Mouse (Mus musculus) hindbrain, embryonic 12.5 days (tissue): Measurements from ENCODE around the gene Acadsb. TPM values are rescaled to one million over a fixed set of nuclear protein-coding genes. Genes with fewer than 3 reads are reported as not detected.
"Not testable (repeated sequence)": the region's sequence is repeated elsewhere in the genome, so short reads cannot be mapped to it uniquely, and the experiment has no call there.

Source experiments
- ATAC-seq: fragments of 200-750 bp; cut with Nextera tagmentation; 2 replicates; pipeline ENCODE4 v1.8.0; 2017; ENCODE audit warnings: moderate TSS enrichment; ENCODE audit not compliant: low FRiP score
- H3K27ac ChIP-seq: fragments of 300-500 bp; sonication (generic); 2 replicates; pipeline ENCODE4 v1.5.1; 2016; ENCODE audit warnings: mild to moderate bottlenecking
- H3K27me3 ChIP-seq: fragments of 300-500 bp; sonication (generic); 2 replicates; pipeline ENCODE4 v1.6.1; 2016; ENCODE audit warnings: mild to moderate bottlenecking
- H3K36me3 ChIP-seq: fragments of 300-500 bp; sonication (generic); 2 replicates; pipeline ENCODE4 v1.6.1; 2016; ENCODE audit warnings: mild to moderate bottlenecking
- H3K4me1 ChIP-seq: fragments of 300-500 bp; sonication (generic); 2 replicates; pipeline ENCODE4 v1.6.1; 2016
- H3K4me2 ChIP-seq: fragments of 300-500 bp; sonication (generic); replicated peaks from 2 replicates; pipeline ENCODE4 v1.6.1; 2016; ENCODE audit warnings: mild to moderate bottlenecking
- H3K4me3 ChIP-seq: fragments of 300-500 bp; sonication (generic); 2 replicates; pipeline ENCODE4 v1.5.1; 2016; ENCODE audit warnings: mild to moderate bottlenecking
- H3K9ac ChIP-seq: fragments of 300-500 bp; sonication (generic); 2 replicates; pipeline ENCODE4 v1.6.1; 2016; ENCODE audit warnings: mild to moderate bottlenecking, moderate library complexity
- H3K9me3 ChIP-seq: fragments of 300-500 bp; sonication (generic); replicated peaks from 2 replicates; pipeline ENCODE4 v1.6.1; 2016; ENCODE audit warnings: mild to moderate bottlenecking
- WGBS: fragments of 180-500 bp; shearing (Covaris S2); methylation state at CpG from one replicate; pipeline ENCODE4 v1.1.7; 2016; 5-methylcytosine and 5-hydroxymethylcytosine counted together
- polyA plus RNA-seq: library from polyadenylated mRNA; unstranded; fragments of >200 nt; fragmentation: Nextera tagmentation; extraction: Ambion mirVana; gene quantifications from 2 replicates; pipeline ENCODE4 v1.2.1, GENCODE M21; 2016

The Acadsb gene
- polyA plus RNA-seq, 1 experiment from 2014 or later: 111 TPM

DNA sequence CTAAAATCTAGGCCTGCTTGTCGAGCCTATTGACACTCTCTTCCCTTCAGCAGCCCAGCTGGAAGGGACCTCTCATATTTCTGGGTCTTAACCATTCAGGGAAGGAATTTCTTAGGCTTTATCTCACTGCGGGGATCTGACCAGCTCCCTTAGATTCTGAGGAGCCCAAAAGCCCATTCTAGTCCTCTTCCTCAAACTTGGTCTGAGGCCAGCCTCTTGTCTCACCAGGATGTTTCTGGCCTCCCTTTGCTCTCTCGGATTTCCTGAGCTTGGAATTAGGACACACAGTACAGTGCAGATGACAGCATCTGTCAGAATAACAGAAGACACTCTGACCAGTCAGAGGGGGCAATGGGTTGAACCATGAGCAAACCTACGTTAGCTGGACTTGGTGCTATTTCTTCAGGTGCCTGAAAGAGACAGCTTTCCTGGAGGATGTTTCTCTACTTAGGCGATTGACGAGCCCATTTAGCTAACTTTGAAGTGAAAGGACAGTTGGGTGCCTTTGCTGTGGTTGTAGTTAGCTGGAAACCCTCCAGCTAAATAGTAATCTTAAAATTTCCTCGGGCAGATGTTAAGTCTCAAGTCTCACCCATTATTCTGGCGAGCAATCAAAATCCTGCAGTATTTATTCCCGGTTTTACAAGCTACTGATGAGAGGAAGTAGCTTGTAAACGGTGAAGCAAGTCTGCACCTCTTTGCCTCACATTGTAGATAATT, 980 bp downstream of the Acadsb start:
- Histone ChIP-seq H3K4me2 (peak overlapping the region; percentile 55), H3K4me3 (peak overlapping the region; percentile 97), H3K9ac (peak overlapping the region; percentile 60), H3K36me3 (no peaks in the 10 kb centered on the region), H3K27ac (no peak overlapping the region), H3K4me1 (peaks cover 19% of the 10 kb centered on the region), H3K27me3 (no peaks in the 10 kb centered on the region), H3K9me3 (no peaks in the 10 kb centered on the region)
- no peak for ATAC-seq
- 64% methylated on average over 10 of the region's 10 CpGs for WGBS

DNA sequence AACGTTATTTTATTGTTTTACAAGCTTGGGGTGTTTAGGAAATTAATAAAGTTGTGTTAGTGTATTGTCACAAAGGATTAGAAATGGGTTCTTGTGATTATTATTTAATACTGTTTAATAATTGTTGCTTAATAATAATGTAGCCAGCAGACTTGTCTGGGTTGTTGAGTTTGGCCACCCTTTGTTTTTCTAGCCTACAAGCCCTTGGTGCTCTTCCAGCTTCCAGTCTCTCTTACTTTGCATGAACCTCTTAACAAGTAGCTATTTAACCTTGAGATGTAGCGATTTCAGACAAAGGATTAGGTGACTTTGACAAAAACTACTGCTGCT, 1.5 kb downstream of the Acadsb start:
- ATAC-seq: no peak
- Histone ChIP-seq H3K9ac (no peak overlapping the region), H3K27me3 (no peaks in the 10 kb centered on the region), H3K27ac (no peak overlapping the region), H3K36me3 (no peaks in the 10 kb centered on the region), H3K4me3 (no peak overlapping the region), H3K4me1 (peaks cover 19% of the 10 kb centered on the region), H3K4me2 (peak overlapping the region; percentile 55), H3K9me3 (no peaks in the 10 kb centered on the region)
- 77% methylated on average over 2 of the region's 2 CpGs for WGBS

- not testable (repeated sequence) for H3K27me3 ChIP-seq
Measured at GRCm38 (mm10) chr7:131416742-131417141, 6.3 kb downstream of the Acadsb start.

GRCm38 (mm10) chr7:131417605-131418004, 7.2 kb downstream of the Acadsb start:
- Histone ChIP-seq H3K27me3 (no peaks in the 10 kb centered on the region), H3K4me3 (no peak overlapping the region), H3K36me3 (no peaks in the 10 kb centered on the region), H3K9ac (no peak overlapping the region), H3K9me3 (no peaks in the 10 kb centered on the region), H3K4me1 (no peaks in the 10 kb centered on the region), H3K27ac (no peak overlapping the region), H3K4me2 (no peak overlapping the region)
- ATAC-seq: no peak

More at GRCm38 (mm10) chr7:131416742-131417141, 6.3 kb downstream of the Acadsb start:
- not testable (repeated sequence) for H3K4me3 ChIP-seq, H3K9me3 ChIP-seq, H3K27ac ChIP-seq, ATAC-seq, H3K4me2 ChIP-seq, H3K36me3 ChIP-seq, H3K4me1 ChIP-seq, H3K9ac ChIP-seq

- H3K9ac ChIP-seq: no peak overlapping the region
- H3K4me1 ChIP-seq: no peaks in the 10 kb centered on the region
- H3K27me3 ChIP-seq: no peaks in the 10 kb centered on the region
- no peak for ATAC-seq
- H3K36me3 ChIP-seq: peaks cover 17% of the 10 kb centered on the region
- H3K4me3 ChIP-seq: no peak overlapping the region
- no peak overlapping the region for H3K27ac ChIP-seq
- no peak overlapping the region for H3K4me2 ChIP-seq
- WGBS: 90% methylated on average over 2 of the region's 2 CpGs
- H3K9me3 ChIP-seq: no peaks in the 10 kb centered on the region
Measured at GRCm38 (mm10) chr7:131424912-131425311, 14.5 kb downstream of the Acadsb start.

GRCm38 (mm10) chr7:131427331-131427730, 16.9 kb downstream of the Acadsb start:
- no peak overlapping the region for H3K4me2 ChIP-seq
- H3K36me3 ChIP-seq: peaks cover 29% of the 10 kb centered on the region
- ATAC-seq: no peak
- 85% methylated on average over 5 of the region's 5 CpGs for WGBS
- H3K27me3 ChIP-seq: no peaks in the 10 kb centered on the region
- no peak overlapping the region for H3K4me3 ChIP-seq
- no peak overlapping the region for H3K9ac ChIP-seq
- no peak overlapping the region for H3K27ac ChIP-seq
- no peaks in the 10 kb centered on the region for H3K9me3 ChIP-seq
- H3K4me1 ChIP-seq: no peaks in the 10 kb centered on the region

DNA sequence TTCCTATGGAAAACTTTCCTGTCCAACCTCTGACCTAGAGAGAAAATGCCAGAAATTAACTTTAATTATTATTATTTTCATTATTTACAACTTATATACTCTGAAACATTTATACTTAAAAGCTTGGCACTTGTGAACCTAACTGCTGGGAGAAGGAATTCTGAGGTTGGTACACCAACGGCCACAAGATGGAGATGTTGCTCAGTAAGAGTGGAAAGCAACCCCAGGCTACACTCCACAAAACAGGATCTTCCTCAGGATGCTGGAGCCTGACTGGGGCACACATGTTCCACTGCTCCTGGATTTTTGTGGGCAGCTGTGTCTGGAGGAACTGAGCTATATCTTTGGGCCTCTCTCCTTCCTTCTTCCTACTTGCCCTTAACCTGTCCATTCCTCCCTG, 21.8 kb downstream of the Acadsb start:
- no peak for ATAC-seq
- Histone ChIP-seq H3K36me3 (peaks cover 25% of the 10 kb centered on the region), H3K4me2 (no peak overlapping the region), H3K4me3 (no peak overlapping the region), H3K27me3 (no peaks in the 10 kb centered on the region), H3K9ac (no peak overlapping the region), H3K9me3 (no peaks in the 10 kb centered on the region), H3K4me1 (no peaks in the 10 kb centered on the region), H3K27ac (no peak overlapping the region)
- 14% methylated on average over 1 of the region's 1 CpGs for WGBS

DNA sequence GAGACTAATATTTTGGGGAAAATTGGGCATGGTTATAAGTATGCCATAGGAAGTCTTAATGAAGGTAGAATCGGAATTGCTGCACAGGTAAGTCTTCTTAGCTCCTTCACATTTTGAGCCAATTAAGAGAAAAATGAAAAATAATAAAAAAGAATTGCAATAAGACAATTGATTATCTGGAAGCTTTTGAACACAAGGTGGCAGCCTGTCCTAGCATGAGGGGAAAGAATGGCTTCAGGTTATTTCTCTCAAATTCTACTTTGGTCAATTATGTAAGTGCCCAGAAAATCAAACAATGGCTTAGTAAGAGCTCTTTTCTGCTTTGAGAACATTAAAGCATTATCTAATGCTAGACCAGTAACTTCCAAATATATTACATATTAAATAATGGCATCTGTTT, 23.9 kb downstream of the Acadsb start:
- WGBS: 81% methylated on average over 1 of the region's 1 CpGs
- Histone ChIP-seq H3K4me2 (no peak overlapping the region), H3K4me3 (no peak overlapping the region), H3K9me3 (no peaks in the 10 kb centered on the region), H3K27me3 (no peaks in the 10 kb centered on the region), H3K27ac (no peak overlapping the region), H3K4me1 (no peaks in the 10 kb centered on the region), H3K9ac (no peak overlapping the region), H3K36me3 (peaks cover 26% of the 10 kb centered on the region)
- ATAC-seq: no peak

DNA sequence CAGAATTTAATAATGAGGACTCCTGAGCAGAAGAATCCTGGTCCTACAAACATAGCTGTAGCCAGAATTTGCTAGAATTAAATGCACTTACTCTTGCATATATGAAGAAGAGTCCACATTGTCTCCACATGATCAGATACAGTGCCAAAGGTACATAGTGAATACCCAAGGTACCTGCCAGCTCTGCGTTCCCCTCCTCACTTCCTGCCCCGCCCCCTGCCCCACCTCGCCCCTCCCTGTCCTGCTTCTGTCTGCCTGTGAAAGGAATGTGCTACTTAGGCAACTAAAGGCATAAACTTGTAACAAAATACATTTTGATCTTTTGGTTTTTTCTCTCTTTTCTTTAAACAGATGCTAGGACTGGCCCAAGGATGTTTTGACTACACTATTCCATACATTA, 26.6 kb downstream of the Acadsb start:
- Histone ChIP-seq H3K4me3 (no peak overlapping the region), H3K36me3 (peaks cover 25% of the 10 kb centered on the region), H3K9ac (no peak overlapping the region), H3K27ac (no peak overlapping the region), H3K9me3 (no peaks in the 10 kb centered on the region), H3K4me1 (no peaks in the 10 kb centered on the region), H3K4me2 (no peak overlapping the region), H3K27me3 (no peaks in the 10 kb centered on the region)
- 68% methylated on average over 3 of the region's 3 CpGs for WGBS
- ATAC-seq: no peak

DNA sequence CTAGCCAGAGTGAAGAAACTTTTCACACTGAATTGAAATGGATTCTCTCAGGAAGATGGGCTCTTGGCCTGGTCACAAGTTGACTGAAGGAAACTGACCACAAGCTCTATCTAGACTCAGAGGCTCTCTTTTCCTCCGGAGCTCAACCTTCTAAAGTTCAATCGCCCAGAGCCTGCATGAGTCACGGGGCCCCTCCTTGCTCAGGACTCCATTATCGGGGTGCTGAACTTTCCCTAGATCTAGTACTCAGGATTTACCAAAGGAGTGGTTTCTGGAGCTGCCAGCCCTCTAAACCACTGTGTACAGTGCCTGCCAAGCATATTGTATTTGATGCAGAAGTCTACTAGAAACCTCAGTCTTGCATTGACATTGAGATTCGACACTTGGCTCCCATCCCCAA, 46.3 kb downstream of the Acadsb start:
- WGBS: 89% methylated on average over 5 of the region's 5 CpGs

GRCm38 (mm10) chr7:131465117-131465601, 54.8 kb downstream of the Acadsb start:
- no peak overlapping the region for H3K27ac ChIP-seq
- H3K4me1 ChIP-seq: peaks cover 16% of the 10 kb centered on the region
- H3K36me3 ChIP-seq: no peaks in the 10 kb centered on the region
- H3K9me3 ChIP-seq: no peaks in the 10 kb centered on the region; the same call in 1 of the 2 replicates
- WGBS: 25% methylated on average over 3 of the region's 3 CpGs
- H3K9ac ChIP-seq: no peak overlapping the region
- peak; percentile 81 for ATAC-seq
- H3K4me3 ChIP-seq: no peak overlapping the region
- H3K4me2 ChIP-seq: no peak overlapping the region
- H3K27me3 ChIP-seq: peaks cover 7% of the 10 kb centered on the region

More for the DNA sequence above, 46.3 kb downstream of the Acadsb start:
- Histone ChIP-seq H3K4me3 (no peak overlapping the region), H3K4me2 (no peak overlapping the region), H3K4me1 (no peaks in the 10 kb centered on the region), H3K9me3 (no peaks in the 10 kb centered on the region; the same call in 1 of the 2 replicates), H3K27ac (no peak overlapping the region), H3K27me3 (no peaks in the 10 kb centered on the region), H3K9ac (no peak overlapping the region), H3K36me3 (no peaks in the 10 kb centered on the region; the same call in 1 of the 2 replicates)
- ATAC-seq: no peak

DNA sequence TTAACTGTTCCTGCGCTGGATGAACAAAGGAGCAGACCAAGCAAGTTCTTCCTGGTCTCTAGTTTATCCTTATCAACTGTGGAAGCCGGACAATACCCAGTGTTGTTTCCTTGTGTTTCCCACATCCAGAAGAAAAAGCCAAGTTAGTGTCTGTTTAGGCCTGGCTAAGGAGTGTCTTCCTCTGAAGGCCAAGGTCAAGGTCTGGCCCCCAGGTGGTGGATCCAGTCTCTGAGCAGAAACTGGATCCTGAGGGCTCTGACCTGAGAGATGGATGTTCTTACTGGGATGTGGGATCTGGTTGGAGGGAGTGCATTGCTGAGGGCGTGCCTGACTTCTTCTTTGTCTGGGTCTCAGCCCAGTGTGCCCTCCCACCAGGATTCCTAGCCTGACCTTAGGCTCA, 55.3 kb downstream of the Acadsb start:
- 35% methylated on average over 3 of the region's 3 CpGs for WGBS
- Histone ChIP-seq H3K4me2 (no peak overlapping the region), H3K27me3 (peaks cover 7% of the 10 kb centered on the region), H3K9ac (no peak overlapping the region), H3K27ac (no peak overlapping the region), H3K9me3 (no peaks in the 10 kb centered on the region; the same call in 1 of the 2 replicates), H3K36me3 (no peaks in the 10 kb centered on the region), H3K4me1 (peaks cover 16% of the 10 kb centered on the region), H3K4me3 (no peak overlapping the region)
- 0 out of 2 replicates have a peak, but pooled peaks have one; percentile 23 for ATAC-seq

DNA sequence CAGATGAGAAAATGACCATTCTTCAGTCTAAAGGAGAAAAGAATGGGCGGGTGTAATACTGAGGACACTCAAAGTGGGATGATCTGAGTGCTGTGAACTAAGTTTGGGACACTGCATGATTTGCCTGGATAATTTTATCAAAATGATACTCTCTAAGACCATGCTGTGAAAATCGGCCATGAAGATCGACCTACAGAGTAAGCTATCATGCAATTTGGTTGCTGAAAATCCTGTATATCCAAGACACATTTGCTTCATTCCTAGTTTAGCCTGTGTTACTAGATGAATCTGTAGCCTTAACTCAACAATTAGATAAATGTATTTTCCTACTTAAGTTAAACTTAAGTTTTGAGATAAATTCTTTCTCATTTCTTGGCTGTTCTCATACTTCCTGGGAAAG, 56.9 kb downstream of the Acadsb start:
- H3K27ac ChIP-seq: no peak overlapping the region
- no peak overlapping the region for H3K9ac ChIP-seq
- no peak overlapping the region for H3K4me2 ChIP-seq
- no peaks in the 10 kb centered on the region for H3K9me3 ChIP-seq
- WGBS: 87% methylated on average over 3 of the region's 3 CpGs
- no peak overlapping the region for H3K4me3 ChIP-seq
- peaks cover 7% of the 10 kb centered on the region for H3K27me3 ChIP-seq
- ATAC-seq: no peak
- H3K4me1 ChIP-seq: peaks cover 16% of the 10 kb centered on the region
- no peaks in the 10 kb centered on the region for H3K36me3 ChIP-seq
